Mouse (Mus musculus): ENCODE data around the gene Ctdsp1. TPM values are rescaled to one million over a fixed set of nuclear protein-coding genes. Genes with fewer than 3 reads are reported as not detected.

Gene Ctdsp1
- total RNA-seq, 1 experiment, result 17.9 TPM

- in situ Hi-C loops (cut with MboI; ENCODE audit: low sequenced_read_pairs in 2 of 2, unreplicated experiment in 2 of 2), result no loop called here
- TF ChIP-seq ZNF384 (IDR thresholded peaks at IDR 0.05; ENCODE audit: low read depth, low read length), result no peak
- 0 out of 2 replicates have a peak, but pooled peaks have one; percentile 50 for TF ChIP-seq HCFC1 (IDR thresholded peaks at IDR 0.05; ENCODE audit: borderline replicate concordance, insufficient read depth, low read length)
These were observed 6.1 kb downstream of the Ctdsp1 start for GRCm38 (mm10) chr1:74397268-74397918.

GRCm38 (mm10) chr1:74397919-74398451, 6.7 kb downstream of the Ctdsp1 start:
- H3K4me3 ChIP-seq (ENCODE audit: insufficient read depth in 1 of 2, low read depth in 1 of 2, low read length in 2 of 2, poor library complexity in 1 of 2, severe bottlenecking in 1 of 2), result peak overlapping the region; percentile 45 to 61
- peak overlapping the region; percentile 71 for H3K9ac ChIP-seq (ENCODE audit: insufficient read depth, low read depth, low read length, poor library complexity, severe bottlenecking)
- TF ChIP-seq ZC3H11A (IDR thresholded peaks at IDR 0.05; ENCODE audit: borderline replicate concordance, low read depth, low read length), result 0 out of 2 replicates have a peak, but pooled peaks have one; percentile 13
- no peak for TF ChIP-seq CHD2 (IDR thresholded peaks at IDR 0.05; ENCODE audit: low read depth, low read length)
- peaks cover 0 to 13% of the 10 kb centered on the region in 2 experiments; a peak in 1 of 4 replicates for H3K4me1 ChIP-seq (ENCODE audit: control insufficient read depth in 2 of 2, insufficient read depth in 2 of 2, low read length in 2 of 2, poor library complexity in 1 of 2)
- peak overlapping the region; percentile 56 for H3K27ac ChIP-seq (ENCODE audit: insufficient read depth, low read depth, low read length, poor library complexity, severe bottlenecking)
- peaks cover 14% of the 10 kb centered on the region; the same call in 1 of the 2 replicates for H3K36me3 ChIP-seq (ENCODE audit: control insufficient read depth, insufficient read depth, low read length, poor library complexity, severe bottlenecking)
- in situ Hi-C loops (cut with MboI; ENCODE audit: low sequenced_read_pairs in 2 of 2, unreplicated experiment in 2 of 2), result no loop called here
- peak; percentile 63 for DNase-seq (ENCODE audit: low read depth, low spot score)
- H3K9me3 ChIP-seq (ENCODE audit: control insufficient read depth, insufficient read depth, low read depth, low read length), result no peaks in the 10 kb centered on the region

More at GRCm38 (mm10) chr1:74397268-74397918, 6.1 kb downstream of the Ctdsp1 start:
- Histone ChIP-seq H3K9me3 (ENCODE audit: control insufficient read depth, insufficient read depth, low read depth, low read length) (no peaks in the 10 kb centered on the region), H3K9ac (ENCODE audit: insufficient read depth, low read depth, low read length, poor library complexity, severe bottlenecking) (peak overlapping the region; percentile 71), H3K4me3 (ENCODE audit: insufficient read depth in 1 of 2, low read depth in 1 of 2, low read length in 2 of 2, poor library complexity in 1 of 2, severe bottlenecking in 1 of 2) (peak overlapping the region; percentile 45 to 61), H3K36me3 (ENCODE audit: control insufficient read depth, insufficient read depth, low read length, poor library complexity, severe bottlenecking) (peaks cover 14% of the 10 kb centered on the region; the same call in 1 of the 2 replicates), H3K27ac (ENCODE audit: insufficient read depth, low read depth, low read length, poor library complexity, severe bottlenecking) (peak overlapping the region; percentile 79), H3K4me1 (ENCODE audit: control insufficient read depth in 2 of 2, insufficient read depth in 2 of 2, low read length in 2 of 2, poor library complexity in 1 of 2) (peaks cover 0 to 17% of the 10 kb centered on the region in 2 experiments; a peak in 1 of 4 replicates)
- peak; percentile 86 for DNase-seq (ENCODE audit: low read depth, low spot score)

- TF ChIP-seq MAFK (IDR thresholded peaks at IDR 0.05; ENCODE audit: insufficient read depth, low read depth, low read length), result no peak
- TF ChIP-seq ZNF384 (IDR thresholded peaks at IDR 0.05; ENCODE audit: low read depth, low read length), result no peak
- TF ChIP-seq HCFC1 (IDR thresholded peaks at IDR 0.05; ENCODE audit: borderline replicate concordance, insufficient read depth, low read length), result no peak
- no peak for TF ChIP-seq ZC3H11A (IDR thresholded peaks at IDR 0.05; ENCODE audit: borderline replicate concordance, low read depth, low read length)
- no peak for TF ChIP-seq CHD2 (IDR thresholded peaks at IDR 0.05; ENCODE audit: low read depth, low read length)
- in situ Hi-C loops (cut with MboI; ENCODE audit: low sequenced_read_pairs in 2 of 2, unreplicated experiment in 2 of 2), result no loop called here
These were observed 9.2 kb downstream of the Ctdsp1 start for GRCm38 (mm10) chr1:74400531-74400930.

GRCm38 (mm10) chr1:74401015-74401702, 9.8 kb downstream of the Ctdsp1 start:
- DNase-seq (ENCODE audit: low read depth, low spot score), result no peak
- no peak for TF ChIP-seq ZNF384 (IDR thresholded peaks at IDR 0.05; ENCODE audit: low read depth, low read length)
- no peak for TF ChIP-seq HCFC1 (IDR thresholded peaks at IDR 0.05; ENCODE audit: borderline replicate concordance, insufficient read depth, low read length)
- H3K27ac ChIP-seq (ENCODE audit: insufficient read depth, low read depth, low read length, poor library complexity, severe bottlenecking), result no peak overlapping the region
- in situ Hi-C loops (cut with MboI; ENCODE audit: low sequenced_read_pairs in 2 of 2, unreplicated experiment in 2 of 2), result no loop called here
- no peak overlapping the region for H3K9ac ChIP-seq (ENCODE audit: insufficient read depth, low read depth, low read length, poor library complexity, severe bottlenecking)
- peaks cover 0 to 3% of the 10 kb centered on the region in 2 experiments; a peak in 1 of 4 replicates for H3K4me1 ChIP-seq (ENCODE audit: control insufficient read depth in 2 of 2, insufficient read depth in 2 of 2, low read length in 2 of 2, poor library complexity in 1 of 2)
- H3K9me3 ChIP-seq (ENCODE audit: control insufficient read depth, insufficient read depth, low read depth, low read length), result no peaks in the 10 kb centered on the region
- no peak overlapping the region for H3K4me3 ChIP-seq (ENCODE audit: insufficient read depth in 1 of 2, low read depth in 1 of 2, low read length in 2 of 2, poor library complexity in 1 of 2, severe bottlenecking in 1 of 2)
- no peaks in the 10 kb centered on the region for H3K36me3 ChIP-seq (ENCODE audit: control insufficient read depth, insufficient read depth, low read length, poor library complexity, severe bottlenecking)

More at GRCm38 (mm10) chr1:74400531-74400930, 9.2 kb downstream of the Ctdsp1 start:
- no peak for DNase-seq (ENCODE audit: low read depth, low spot score)
- Histone ChIP-seq H3K9me3 (ENCODE audit: control insufficient read depth, insufficient read depth, low read depth, low read length) (no peaks in the 10 kb centered on the region), H3K36me3 (ENCODE audit: control insufficient read depth, insufficient read depth, low read length, poor library complexity, severe bottlenecking) (no peaks in the 10 kb centered on the region), H3K27ac (ENCODE audit: insufficient read depth, low read depth, low read length, poor library complexity, severe bottlenecking) (no peak overlapping the region), H3K9ac (ENCODE audit: insufficient read depth, low read depth, low read length, poor library complexity, severe bottlenecking) (no peak overlapping the region), H3K4me3 (ENCODE audit: insufficient read depth in 1 of 2, low read depth in 1 of 2, low read length in 2 of 2, poor library complexity in 1 of 2, severe bottlenecking in 1 of 2) (no peak overlapping the region), H3K4me1 (ENCODE audit: control insufficient read depth in 2 of 2, insufficient read depth in 2 of 2, low read length in 2 of 2, poor library complexity in 1 of 2) (peaks cover 0 to 3% of the 10 kb centered on the region in 2 experiments; a peak in 1 of 4 replicates)

All from ES-E14 (cell line).